Mouse (Mus musculus) neutrophil, adult 5-6 weeks (primary cell): ENCODE measurements around the gene Gm43738. TPM values are rescaled to one million over a fixed set of nuclear protein-coding genes. Genes with fewer than 3 reads are reported as not detected.

Experiments
- ATAC-seq: fragments of 151-379, 151-347 bp; 2 replicates; pipeline ENCODE4 v1.8.0; 2017; ENCODE audit warnings: mild to moderate bottlenecking, moderate TSS enrichment; ENCODE audit not compliant: insufficient number of reproducible peaks, poor library complexity, low FRiP score, severe bottlenecking; ENCODE audit errors: extremely low read depth
- total RNA-seq: library from RNA; stranded (forward); fragments of 200-1000 nt; gene quantifications from 2 replicates; pipeline ENCODE4 v1.2.3, GENCODE M21; 2017

Gene Gm43738
- total RNA-seq, 1 experiment from 2014 or later: not detected

- ATAC-seq: no peak
These were observed 33.6 kb downstream of the Gm43738 start for GRCm38 (mm10) chr3:89067265-89067664.

GRCm38 (mm10) chr3:89061696-89062095 lies 39.2 kb downstream of the Gm43738 start:
- ATAC-seq: no peak

GRCm38 (mm10) chr3:89058783-89059182 lies 42.1 kb downstream of the Gm43738 start:
- no peak for ATAC-seq

- ATAC-seq: no peak
These were observed 42.5 kb downstream of the Gm43738 start for GRCm38 (mm10) chr3:89058361-89058760.

GRCm38 (mm10) chr3:89043359-89043758 lies 57.5 kb downstream of the Gm43738 start:
- no peak for ATAC-seq

Other genes with a start within 250 kb of the Gm43738 start
- 8.5 and 12.8 TPM in 2 replicates for gene Msto1, start 187.1 kb downstream of the Gm43738 start, total RNA-seq
- 100 and 110 TPM in 2 replicates for gene Ash1l, start 150.5 kb downstream of the Gm43738 start, total RNA-seq
- gene Dap3, start 149.9 kb downstream of the Gm43738 start, total RNA-seq: 43.1 and 54.6 TPM in 2 replicates
- gene Rusc1, start 7.8 kb downstream of the Gm43738 start, total RNA-seq: 29.6 and 30.8 TPM in 2 replicates
- 20.7 and 26.5 TPM in 2 replicates for gene Fdps, start 860 bp upstream of the Gm43738 start, total RNA-seq
- gene Pklr, start 35.0 kb upstream of the Gm43738 start, total RNA-seq: not detected in 2 replicates
- gene Hcn3, start 59.1 kb upstream of the Gm43738 start, total RNA-seq: 0.25 and 0.47 TPM in 2 replicates
- 159 and 180 TPM in 2 replicates for gene Clk2, start 63.7 kb upstream of the Gm43738 start, total RNA-seq
- gene Scamp3, start 76.4 kb upstream of the Gm43738 start, total RNA-seq: 58.2 and 64.2 TPM in 2 replicates
- gene Fam189b, start 82.0 kb upstream of the Gm43738 start, total RNA-seq: 7.7 and 8.2 TPM in 2 replicates
- 73.5 and 76.0 TPM in 2 replicates for gene Gba, start 101.8 kb upstream of the Gm43738 start, total RNA-seq
- gene Thbs3, start 114.1 kb upstream of the Gm43738 start, total RNA-seq: 2.0 and 5.8 TPM in 2 replicates
- 65.6 and 83.4 TPM in 2 replicates for gene Mtx1, start 126.0 kb upstream of the Gm43738 start, total RNA-seq
- gene Muc1, start 128.0 kb upstream of the Gm43738 start, total RNA-seq: 4.5 and 7.1 TPM in 2 replicates
- gene Krtcap2, start 144.9 kb upstream of the Gm43738 start, total RNA-seq: 52.2 and 53.9 TPM in 2 replicates
- 2.2 and 2.3 TPM in 2 replicates for gene Trim46, start 145.2 kb upstream of the Gm43738 start, total RNA-seq
- 25.7 and 30.4 TPM in 2 replicates for gene Dpm3, start 158.3 kb upstream of the Gm43738 start, total RNA-seq
- gene Slc50a1, start 169.5 kb upstream of the Gm43738 start, total RNA-seq: 99.3 and 112 TPM in 2 replicates
- 1.3 TPM in 1 of 2 replicates, not detected in the other for gene Efna1, start 180.0 kb upstream of the Gm43738 start, total RNA-seq
- gene Efna3, start 221.9 kb upstream of the Gm43738 start, total RNA-seq: not detected in 2 replicates
- not detected in 2 replicates for gene Efna4, start 236.9 kb upstream of the Gm43738 start, total RNA-seq
- gene Adam15, start 248.9 kb upstream of the Gm43738 start, total RNA-seq: 28.9 and 55.5 TPM in 2 replicates